Mouse (Mus musculus) gastrocnemius, adult 2 months (tissue): Measurements from ENCODE around the gene Rtn4. TPM values are rescaled to one million over a fixed set of nuclear protein-coding genes. Genes with fewer than 3 reads are reported as not detected.

Source experiments
- DNase-seq: peaks from one replicate; pipeline ENCODE4 v3.0.0; 2022
- H3K27ac ChIP-seq: fragments of 200-600 bp; 2 replicates; pipeline ENCODE4 v1.8.1; 2022; ENCODE audit warnings: mild to moderate bottlenecking
- H3K4me3 ChIP-seq: fragments of 200-600 bp; 2 replicates; pipeline ENCODE4 v1.8.1; 2022; ENCODE audit warnings: mild to moderate bottlenecking, moderate library complexity
- CTCF ChIP-seq: fragments of 200-600 bp; IDR thresholded peaks from 2 replicates; pipeline ENCODE4 v1.8.1; 2022; ENCODE audit warnings: antibody characterized with exemption, mild to moderate bottlenecking, moderate library complexity
- intact Hi-C: fragments of 180-260 bp; cut with DNase I; formaldehyde crosslinking; loops from one replicate; pipeline ENCODE4 v1.15.1; 2025
- total RNA-seq, 2 experiments: library from RNA; stranded (reverse); gene quantifications; 2 replicates each; pipeline ENCODE4 v1.2.3; 2021

Rtn4 gene
- total RNA-seq, 2 experiments from 2014 or later = 639 to 764 TPM

DNA sequence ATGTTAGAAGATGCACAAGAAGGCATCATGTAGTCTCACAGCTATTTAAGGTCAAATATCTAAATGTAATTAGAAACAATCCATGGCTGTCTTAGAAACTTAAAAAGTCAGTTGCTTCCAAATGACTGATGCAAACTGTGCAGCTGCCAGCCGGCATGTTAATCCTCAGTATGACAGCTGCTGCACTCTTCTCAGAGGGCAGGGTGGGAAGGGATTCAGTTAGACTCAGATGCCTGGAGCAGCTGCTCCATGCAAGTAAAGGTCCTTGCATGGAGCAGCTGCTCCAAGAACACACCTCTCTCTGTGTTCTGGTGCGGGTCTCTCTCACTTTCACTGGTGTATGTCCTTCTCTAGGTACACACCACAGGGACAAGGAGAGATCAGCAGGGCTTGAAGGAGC is 81.5 kb downstream of the Rtn4 start:
- no peak for TF ChIP-seq CTCF
- Histone ChIP-seq H3K4me3 (no peak overlapping the region), H3K27ac (peak overlapping the region; percentile 64)
- intact Hi-C loops = loop anchor here (5.0 kb wide), 1 partner anchor 42 kb away; no protein-coding TSS in a partner anchor
- peak; percentile 34 for DNase-seq

GRCm38 (mm10) chr11:29774760-29775159 is 82.0 kb downstream of the Rtn4 start:
- intact Hi-C loops = loop anchor here (5.0 kb wide), 1 partner anchor 42 kb away; no protein-coding TSS in a partner anchor
- no peak for TF ChIP-seq CTCF
- Histone ChIP-seq H3K4me3 (no peak overlapping the region), H3K27ac (peak overlapping the region; percentile 64)
- no peak for DNase-seq

DNA sequence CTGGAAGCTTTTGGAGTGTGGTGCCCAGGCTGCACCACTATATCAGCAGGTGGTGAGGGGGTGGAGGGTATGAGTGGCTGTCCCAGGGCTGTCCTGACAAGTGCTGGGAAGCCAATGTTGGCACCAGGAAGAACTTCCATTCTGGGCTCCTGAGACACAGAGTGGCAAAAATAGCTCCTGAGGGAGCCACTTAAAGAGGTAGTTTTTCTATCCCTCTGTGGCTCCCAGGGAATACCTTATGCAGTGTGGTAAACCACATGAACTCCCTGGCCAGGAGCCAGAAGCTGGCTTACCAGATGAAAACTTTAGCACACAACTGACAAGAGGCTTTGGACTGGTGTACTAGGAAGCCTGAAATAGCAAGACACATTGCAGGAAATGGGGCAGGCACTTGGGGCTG is 85.2 kb downstream of the Rtn4 start:
- intact Hi-C loops = no loop called here
- Histone ChIP-seq H3K4me3 (no peak overlapping the region), H3K27ac (peak overlapping the region; percentile 85)
- no peak for TF ChIP-seq CTCF
- peak; percentile 93 for DNase-seq

DNA sequence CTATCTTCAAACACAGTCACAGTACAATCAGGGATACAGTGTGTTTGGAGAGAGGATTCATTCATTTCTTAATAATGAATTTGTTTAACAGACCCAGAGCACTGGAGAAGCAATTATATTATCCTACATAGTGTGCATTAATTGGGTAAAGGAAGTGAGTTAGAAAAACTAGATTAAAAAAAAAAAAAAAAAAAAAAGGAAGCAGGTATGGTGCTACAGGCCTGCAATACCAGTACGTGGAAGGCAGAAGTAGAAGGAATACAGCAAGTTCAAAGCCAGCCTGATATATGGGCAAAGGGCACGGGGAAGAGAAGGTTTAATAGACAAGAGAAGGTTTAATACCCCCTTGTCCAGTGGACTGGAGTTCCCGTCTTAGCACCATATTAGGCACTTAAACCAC is 86.2 kb downstream of the Rtn4 start:
- no peak for DNase-seq
- intact Hi-C loops = no loop called here
- Histone ChIP-seq H3K27ac (peak overlapping the region; percentile 85), H3K4me3 (no peak overlapping the region)
- no peak for TF ChIP-seq CTCF

DNA sequence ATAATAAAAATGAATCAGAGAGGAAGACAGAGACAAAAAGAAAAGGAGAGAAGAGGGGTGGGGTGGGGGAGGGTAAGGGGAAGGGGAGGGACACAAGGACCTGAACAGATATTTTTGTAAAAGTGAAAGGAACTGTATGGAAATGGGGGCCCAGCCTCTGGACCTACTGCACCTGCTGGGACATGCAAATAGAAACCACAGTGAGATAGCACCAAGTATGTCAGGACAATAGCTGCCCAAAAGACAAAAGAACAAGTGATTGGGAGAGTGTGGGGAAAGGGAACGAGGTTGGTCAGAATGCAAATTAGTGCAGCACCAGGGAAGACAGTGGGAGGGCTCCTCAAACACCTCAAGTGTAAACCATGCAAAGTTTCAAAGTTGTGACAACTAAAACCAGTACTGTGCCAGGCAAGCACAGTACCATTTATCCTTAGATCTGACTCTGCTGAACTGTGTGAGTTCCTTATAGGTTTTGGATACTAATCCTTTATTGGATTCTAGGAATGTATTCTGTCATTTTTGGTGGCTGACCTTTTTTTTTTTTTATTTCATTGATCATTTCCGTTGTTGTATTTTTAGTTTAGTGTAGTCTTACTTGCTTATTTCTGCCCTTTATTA is 86.8 kb downstream of the Rtn4 start:
- Histone ChIP-seq H3K27ac (peak overlapping the region; percentile 85; the same call in 1 of the 2 replicates), H3K4me3 (no peak overlapping the region)
- no peak for DNase-seq
- intact Hi-C loops = no loop called here
- TF ChIP-seq CTCF = no peak

GRCm38 (mm10) chr11:29786583-29787219 is 94.0 kb downstream of the Rtn4 start:
- intact Hi-C loops = no loop called here
- no peak overlapping the region for H3K27ac ChIP-seq
- peak; percentile 38 for DNase-seq
- no peak overlapping the region for H3K4me3 ChIP-seq
- TF ChIP-seq CTCF = no peak

- intact Hi-C loops = no loop called here
- no peak for DNase-seq
- TF ChIP-seq CTCF = no peak
- H3K4me3 ChIP-seq = no peak overlapping the region
- H3K27ac ChIP-seq = no peak overlapping the region
Measured at GRCm38 (mm10) chr11:29787473-29787872, 94.7 kb downstream of the Rtn4 start.

GRCm38 (mm10) chr11:29788499-29788898 is 95.8 kb downstream of the Rtn4 start:
- TF ChIP-seq CTCF = no peak
- Histone ChIP-seq H3K27ac (no peak overlapping the region), H3K4me3 (no peak overlapping the region)
- intact Hi-C loops = no loop called here
- DNase-seq = no peak

DNA sequence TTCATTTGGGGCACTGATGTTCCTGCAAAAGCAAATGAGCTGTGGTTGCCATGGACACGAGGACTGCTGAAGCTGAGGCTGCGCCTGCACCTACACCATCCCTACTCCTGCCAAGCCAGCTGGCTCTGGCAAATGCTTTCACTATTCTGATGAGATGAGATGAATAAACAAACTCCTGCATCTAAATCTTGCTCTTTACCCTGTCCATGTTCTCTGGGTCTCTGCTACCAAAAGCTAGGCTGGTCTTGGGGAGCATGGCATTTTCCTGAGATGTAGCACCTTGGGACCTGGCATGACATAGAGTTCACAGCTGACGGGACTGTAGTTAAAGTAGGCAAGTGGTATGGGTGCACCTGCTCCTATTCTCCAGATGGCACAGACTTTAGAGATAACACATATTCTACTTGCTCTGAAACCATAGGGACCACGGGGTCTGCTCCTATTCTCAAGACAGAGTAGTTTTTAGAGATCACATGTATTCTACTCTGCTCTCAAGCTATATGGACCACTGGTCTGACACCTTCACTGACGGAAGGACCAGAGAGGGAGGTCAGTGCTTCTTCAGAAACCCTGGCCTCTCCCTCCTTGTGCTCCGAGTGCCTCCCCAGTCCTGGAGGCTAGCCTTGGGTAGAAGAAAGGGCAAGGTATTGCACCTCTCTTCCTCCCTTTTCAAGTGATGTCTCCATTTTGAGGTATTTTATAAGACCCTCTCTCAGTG is 96.3 kb downstream of the Rtn4 start:
- Histone ChIP-seq H3K4me3 (no peak overlapping the region), H3K27ac (no peak overlapping the region)
- intact Hi-C loops = no loop called here
- DNase-seq = no peak
- no peak for TF ChIP-seq CTCF

DNA sequence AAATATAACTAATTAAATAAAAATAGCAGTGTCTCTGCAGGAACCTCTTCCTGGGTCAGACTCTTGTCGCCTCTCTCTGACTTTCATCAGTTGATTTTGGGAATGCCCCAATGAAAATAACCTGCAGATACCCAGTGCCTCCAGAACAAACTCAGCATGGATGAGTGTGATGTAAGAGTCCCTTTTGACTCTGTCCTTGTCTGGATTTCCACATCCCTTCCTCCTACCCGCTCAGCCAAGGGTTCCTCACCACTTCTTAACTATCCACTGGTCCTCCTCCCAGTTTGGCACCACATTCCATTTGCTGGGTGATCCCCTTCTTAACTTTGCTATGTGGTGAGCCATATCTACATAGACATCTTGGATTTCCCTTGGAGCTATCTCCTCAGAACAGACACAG is 98.0 kb downstream of the Rtn4 start:
- H3K27ac ChIP-seq = no peak overlapping the region
- DNase-seq = no peak
- H3K4me3 ChIP-seq = no peak overlapping the region
- intact Hi-C loops = no loop called here
- no peak for TF ChIP-seq CTCF

Other genes starting within 250 kb of the Rtn4 start
- 10 to 100 TPM; 23.7 to 24.2 TPM for gene Prorsd1, start 177.9 kb upstream of the Rtn4 start, total RNA-seq
- gene Mtif2, start 166.5 kb upstream of the Rtn4 start, total RNA-seq = 10 to 100 TPM; 21.5 to 32.1 TPM
- not detected for gene Clhc1, start 145.0 kb upstream of the Rtn4 start, total RNA-seq
- 100 to 1,000 TPM; 336 to 416 TPM for gene Rps27a, start 144.8 kb upstream of the Rtn4 start, total RNA-seq
- 1 to 10 TPM; 2.7 to 2.8 TPM for gene 4931440F15Rik, start 132.7 kb downstream of the Rtn4 start, total RNA-seq